Mouse (Mus musculus): ENCODE data around the gene Decr2. TPM values are rescaled to one million over a fixed set of nuclear protein-coding genes. Genes with fewer than 3 reads are reported as not detected.
"Not testable (repeated sequence)": the region's sequence is repeated elsewhere in the genome, so short reads cannot be mapped to it uniquely, and the experiment has no call there.

The Decr2 gene
- polyA plus RNA-seq, 1 experiment from 2014 or later = 46.9 TPM

DNA sequence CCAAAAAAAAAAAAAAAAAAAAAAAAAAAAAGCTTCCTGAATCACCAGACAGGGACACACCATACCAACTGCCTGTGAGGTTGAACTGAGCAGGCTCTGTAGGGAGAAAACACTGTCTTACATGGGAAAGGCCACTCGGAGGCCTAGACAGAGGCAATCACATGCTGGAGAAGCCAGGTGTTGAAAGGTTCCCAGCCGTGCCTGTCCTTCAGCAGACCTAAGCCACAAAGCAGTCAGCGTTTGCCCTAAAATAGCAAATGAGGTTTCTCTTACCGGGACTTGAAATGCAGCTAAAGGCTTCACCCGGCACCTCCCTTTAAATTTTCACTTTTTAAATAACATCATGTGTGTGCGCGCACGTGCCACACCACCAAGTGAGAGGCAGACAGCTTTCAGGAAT lies 42.0 kb downstream of the Decr2 start:
- no peak overlapping the region for H3K4me3 ChIP-seq (ENCODE audit: low read length)
- H3K4me2 ChIP-seq (replicated peaks; ENCODE audit: low read depth, low read length) = no peak overlapping the region
- 90% methylated on average over 8 of the region's 8 CpGs for WGBS
- H3K9ac ChIP-seq (replicated peaks; ENCODE audit: low read length) = no peak overlapping the region
- H3K36me3 ChIP-seq (ENCODE audit: insufficient read depth, low read length) = no peaks in the 10 kb centered on the region
- H3K27ac ChIP-seq (ENCODE audit: low read length) = no peak overlapping the region
- H3K4me1 ChIP-seq (ENCODE audit: insufficient read depth, low read length) = no peaks in the 10 kb centered on the region
- no peak for ATAC-seq (ENCODE audit: low FRiP score, low TSS enrichment)
- no peaks in the 10 kb centered on the region for H3K27me3 ChIP-seq (ENCODE audit: insufficient read depth, low read length)
- no peaks in the 10 kb centered on the region for H3K9me3 ChIP-seq (ENCODE audit: low read length)

DNA sequence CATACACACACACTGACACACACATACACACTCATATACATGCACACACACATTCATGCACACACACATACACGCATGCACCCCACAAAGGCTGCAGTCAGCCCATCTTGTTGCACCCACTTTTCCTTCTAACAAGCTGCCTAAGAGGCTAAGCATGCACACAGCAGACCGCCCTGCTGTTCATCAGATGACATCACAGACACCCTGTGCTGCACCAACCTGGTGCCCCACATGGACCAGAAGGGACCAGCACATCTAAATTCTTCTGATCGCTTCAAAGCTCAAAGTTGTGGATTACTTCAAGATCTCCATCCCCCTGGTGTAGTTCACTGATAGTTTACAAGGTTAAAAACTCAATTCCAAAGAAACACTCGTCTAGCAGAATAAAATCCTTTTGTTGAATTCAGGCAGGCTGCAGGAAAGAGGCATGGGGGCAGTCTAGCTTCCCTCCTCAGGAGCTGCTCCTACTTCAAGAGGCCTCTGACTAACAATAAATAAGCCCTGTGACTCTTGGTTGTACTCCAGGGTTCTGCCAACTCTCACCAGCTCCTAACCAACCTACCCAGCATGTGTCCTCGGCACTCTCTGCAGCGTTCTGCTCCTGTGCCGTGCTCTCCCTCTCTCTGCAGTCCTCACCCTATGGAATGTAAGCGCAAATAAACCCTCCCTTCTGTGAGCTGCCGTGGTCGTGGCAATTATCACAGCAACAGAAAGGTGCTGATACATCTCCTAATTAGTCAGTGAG lies 43.7 kb downstream of the Decr2 start:
- no peaks in the 10 kb centered on the region for H3K9me3 ChIP-seq (ENCODE audit: low read length)
- H3K4me2 ChIP-seq (replicated peaks; ENCODE audit: low read depth, low read length) = no peak overlapping the region
- H3K4me1 ChIP-seq (ENCODE audit: insufficient read depth, low read length) = peaks cover 1% of the 10 kb centered on the region; the same call in 1 of the 2 replicates
- H3K27ac ChIP-seq (ENCODE audit: low read length) = no peak overlapping the region
- ATAC-seq (ENCODE audit: low FRiP score, low TSS enrichment) = no peak
- no peaks in the 10 kb centered on the region for H3K36me3 ChIP-seq (ENCODE audit: insufficient read depth, low read length)
- no peak overlapping the region for H3K9ac ChIP-seq (replicated peaks; ENCODE audit: low read length)
- H3K4me3 ChIP-seq (ENCODE audit: low read length) = no peak overlapping the region
- H3K27me3 ChIP-seq (ENCODE audit: insufficient read depth, low read length) = no peaks in the 10 kb centered on the region
- 57% methylated on average over 10 of the region's 10 CpGs for WGBS

DNA sequence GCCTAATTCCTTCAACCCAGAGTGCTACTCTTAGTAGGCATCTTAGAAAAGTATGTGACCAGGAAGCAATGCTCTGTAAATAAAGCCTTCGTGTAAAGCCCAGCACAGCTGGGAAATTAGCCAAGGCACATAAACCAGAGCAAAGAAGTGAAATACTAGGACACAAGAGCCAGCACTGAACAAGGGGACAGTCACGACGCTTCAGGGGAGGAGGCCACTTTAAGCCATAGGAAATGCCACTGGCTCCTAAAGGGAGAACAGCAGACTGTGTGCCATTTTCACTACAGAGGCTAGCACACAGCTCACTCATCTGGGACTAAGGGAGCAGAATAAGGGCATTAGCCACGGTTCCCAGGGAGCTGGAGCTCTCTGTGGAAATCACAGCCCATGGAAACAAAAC lies 44.9 kb downstream of the Decr2 start:
- Histone ChIP-seq H3K27ac (ENCODE audit: low read length) (no peak overlapping the region), H3K36me3 (ENCODE audit: insufficient read depth, low read length) (no peaks in the 10 kb centered on the region), H3K9ac (replicated peaks; ENCODE audit: low read length) (no peak overlapping the region), H3K4me1 (ENCODE audit: insufficient read depth, low read length) (peaks cover 6% of the 10 kb centered on the region; the same call in 1 of the 2 replicates), H3K9me3 (ENCODE audit: low read length) (no peaks in the 10 kb centered on the region), H3K4me2 (replicated peaks; ENCODE audit: low read depth, low read length) (no peak overlapping the region), H3K4me3 (ENCODE audit: low read length) (no peak overlapping the region), H3K27me3 (ENCODE audit: insufficient read depth, low read length) (no peaks in the 10 kb centered on the region)
- 49% methylated on average over 4 of the region's 4 CpGs for WGBS
- no peak for ATAC-seq (ENCODE audit: low FRiP score, low TSS enrichment)

DNA sequence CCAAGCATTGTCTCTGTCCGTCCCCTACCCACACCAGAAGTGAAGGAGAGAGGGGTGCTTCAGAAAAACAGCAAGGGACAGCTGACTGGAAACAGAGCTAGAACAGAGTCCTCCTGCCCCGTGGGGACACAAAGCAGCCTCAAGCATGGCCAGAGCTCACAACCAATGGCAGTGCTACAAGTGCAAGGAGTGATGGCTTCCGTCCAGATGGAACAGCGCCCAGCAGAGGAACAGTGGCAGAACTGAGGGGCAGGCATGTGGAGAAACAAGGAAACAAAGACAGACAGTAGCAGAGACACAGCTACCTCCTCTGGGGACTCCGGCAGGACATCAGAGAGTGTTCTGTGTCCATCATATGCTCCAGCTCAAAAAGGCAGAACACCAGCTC lies 46.9 kb downstream of the Decr2 start:
- 68% methylated on average over 5 of the region's 5 CpGs for WGBS
- no peak overlapping the region for H3K4me3 ChIP-seq (ENCODE audit: low read length)

DNA sequence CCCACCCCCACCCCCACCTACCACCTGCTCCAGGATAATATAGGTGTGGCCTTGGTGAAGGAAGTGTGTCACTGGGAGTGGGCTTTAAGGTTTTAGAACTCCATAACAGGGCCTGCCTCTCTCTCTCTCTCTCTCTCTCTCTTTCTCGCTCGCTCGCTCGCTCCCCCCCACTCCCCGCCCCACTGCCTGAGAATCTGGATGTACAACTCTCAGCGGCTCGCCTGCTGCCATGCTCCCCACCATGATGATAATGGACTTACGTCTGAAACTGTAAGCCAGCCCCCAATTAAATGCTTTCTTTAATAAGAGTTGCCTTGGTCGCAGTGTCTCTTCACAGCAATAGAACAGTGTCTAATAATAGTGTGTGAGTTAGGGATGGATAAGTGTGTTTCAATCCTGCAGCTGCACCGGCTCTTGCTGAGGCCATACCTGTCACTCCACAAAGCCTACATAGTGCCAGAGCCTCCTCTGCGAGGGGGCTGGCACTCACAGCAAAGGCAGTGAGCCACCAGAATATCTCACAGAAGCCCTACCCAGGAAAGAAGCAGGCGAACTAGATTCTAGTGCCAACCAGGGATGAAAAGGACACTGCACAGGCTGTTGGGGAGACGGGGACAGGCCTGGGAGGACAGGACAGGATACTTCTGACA lies 47.4 kb downstream of the Decr2 start:
- Histone ChIP-seq H3K4me2 (replicated peaks; ENCODE audit: low read depth, low read length) (no peak overlapping the region), H3K9me3 (ENCODE audit: low read length) (no peaks in the 10 kb centered on the region), H3K36me3 (ENCODE audit: insufficient read depth, low read length) (no peaks in the 10 kb centered on the region), H3K27me3 (ENCODE audit: insufficient read depth, low read length) (no peaks in the 10 kb centered on the region), H3K4me1 (ENCODE audit: insufficient read depth, low read length) (peaks cover 6% of the 10 kb centered on the region; the same call in 1 of the 2 replicates), H3K9ac (replicated peaks; ENCODE audit: low read length) (no peak overlapping the region), H3K27ac (ENCODE audit: low read length) (no peak overlapping the region), H3K4me3 (ENCODE audit: low read length) (no peak overlapping the region)
- ATAC-seq (ENCODE audit: low FRiP score, low TSS enrichment) = no peak
- 87% methylated on average over 12 of the region's 13 CpGs for WGBS

More for the DNA sequence above, 46.9 kb downstream of the Decr2 start:
- Histone ChIP-seq H3K9ac (replicated peaks; ENCODE audit: low read length) (no peak overlapping the region), H3K36me3 (ENCODE audit: insufficient read depth, low read length) (no peaks in the 10 kb centered on the region), H3K4me2 (replicated peaks; ENCODE audit: low read depth, low read length) (no peak overlapping the region), H3K27me3 (ENCODE audit: insufficient read depth, low read length) (no peaks in the 10 kb centered on the region), H3K27ac (ENCODE audit: low read length) (no peak overlapping the region), H3K4me1 (ENCODE audit: insufficient read depth, low read length) (peaks cover 6% of the 10 kb centered on the region; the same call in 1 of the 2 replicates), H3K9me3 (ENCODE audit: low read length) (no peaks in the 10 kb centered on the region)
- ATAC-seq (ENCODE audit: low FRiP score, low TSS enrichment) = no peak

DNA sequence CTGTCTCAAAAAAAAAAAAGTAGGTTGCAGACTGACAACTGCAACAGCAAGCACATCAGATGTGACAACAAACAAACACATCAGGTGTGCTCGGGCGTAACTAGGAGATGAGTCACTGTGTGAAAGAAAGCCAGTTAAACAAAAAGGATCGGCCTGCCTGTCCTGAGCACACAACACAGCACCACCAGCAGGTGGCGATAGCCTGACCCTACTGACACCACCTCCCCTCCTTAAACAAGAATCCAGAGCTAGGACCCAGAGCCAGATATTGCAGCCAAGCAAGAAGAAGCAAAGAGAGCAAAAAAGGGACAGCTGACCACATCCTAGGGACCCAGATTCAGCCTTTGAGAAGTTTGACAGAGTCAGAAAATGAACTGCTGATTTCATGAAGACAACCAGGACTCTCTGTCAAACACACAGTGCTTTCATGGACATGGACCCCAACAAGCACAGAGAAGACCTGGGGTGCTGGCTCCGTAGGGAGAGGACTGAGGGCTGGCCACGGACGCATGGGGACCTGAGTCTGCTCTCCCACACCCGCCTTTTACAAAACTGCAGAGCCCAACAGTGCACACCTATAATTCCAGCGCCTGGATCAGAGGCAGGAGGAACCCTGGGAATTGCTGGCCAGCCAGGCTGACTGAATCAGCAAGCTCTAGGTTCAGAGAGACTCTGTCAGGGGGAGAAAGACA lies 48.9 kb downstream of the Decr2 start:
- Histone ChIP-seq H3K27ac (ENCODE audit: low read length) (no peak overlapping the region), H3K4me3 (ENCODE audit: low read length) (no peak overlapping the region), H3K9ac (replicated peaks; ENCODE audit: low read length) (no peak overlapping the region), H3K27me3 (ENCODE audit: insufficient read depth, low read length) (no peaks in the 10 kb centered on the region), H3K4me2 (replicated peaks; ENCODE audit: low read depth, low read length) (no peak overlapping the region), H3K9me3 (ENCODE audit: low read length) (no peaks in the 10 kb centered on the region), H3K4me1 (ENCODE audit: insufficient read depth, low read length) (peaks cover 6% of the 10 kb centered on the region; the same call in 1 of the 2 replicates), H3K36me3 (ENCODE audit: insufficient read depth, low read length) (no peaks in the 10 kb centered on the region)
- ATAC-seq (ENCODE audit: low FRiP score, low TSS enrichment) = peak; percentile 44; the same call in 1 of the 2 replicates
- 47% methylated on average over 9 of the region's 9 CpGs for WGBS

DNA sequence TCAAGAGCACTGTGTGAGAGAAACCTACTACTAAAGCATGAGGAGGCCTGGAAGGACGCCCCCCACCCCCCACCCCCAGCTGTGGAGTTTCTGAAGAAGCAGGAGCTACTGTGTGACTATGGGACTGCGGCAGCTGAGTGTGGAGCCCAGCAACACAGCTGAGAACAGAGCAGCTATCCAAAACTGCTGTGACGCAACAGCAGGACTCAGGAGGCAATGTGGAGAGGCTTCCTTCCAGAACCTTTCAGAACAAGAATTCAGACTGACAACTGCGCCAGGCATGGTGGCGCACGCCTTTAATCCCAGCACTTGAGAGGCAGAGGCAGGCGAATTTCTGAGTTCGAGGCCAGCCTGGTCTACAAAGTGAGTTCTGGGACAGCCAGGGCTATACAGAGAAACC lies 49.4 kb downstream of the Decr2 start:
- H3K9me3 ChIP-seq (ENCODE audit: low read length); H3K4me3 ChIP-seq (ENCODE audit: low read length); H3K36me3 ChIP-seq (ENCODE audit: insufficient read depth, low read length); H3K4me1 ChIP-seq (ENCODE audit: insufficient read depth, low read length); ATAC-seq (ENCODE audit: low FRiP score, low TSS enrichment); H3K4me2 ChIP-seq (replicated peaks; ENCODE audit: low read depth, low read length); H3K9ac ChIP-seq (replicated peaks; ENCODE audit: low read length); H3K27me3 ChIP-seq (ENCODE audit: insufficient read depth, low read length); H3K27ac ChIP-seq (ENCODE audit: low read length): not testable (repeated sequence)
- 90% methylated on average over 8 of the region's 8 CpGs for WGBS

DNA sequence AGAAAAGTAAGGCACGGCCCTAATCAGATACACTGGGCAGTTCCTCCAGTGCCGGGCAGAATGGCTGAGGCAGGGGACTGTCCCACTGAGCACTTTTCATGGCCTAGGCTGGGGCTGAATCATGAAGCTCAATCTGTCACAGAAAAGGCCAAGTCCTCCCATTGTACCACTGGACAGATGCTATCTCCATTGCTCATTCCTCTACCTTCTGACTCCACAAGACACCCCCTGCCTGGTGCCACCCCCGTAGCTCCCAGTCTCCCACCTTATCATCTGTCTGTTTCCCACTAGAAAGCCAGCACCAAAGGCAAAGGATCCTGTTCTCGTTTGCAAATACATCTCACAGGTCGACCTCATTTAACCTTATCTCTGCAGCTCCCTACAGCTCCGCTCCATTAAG lies 58.1 kb downstream of the Decr2 start:
- Histone ChIP-seq H3K9me3 (ENCODE audit: low read length) (no peaks in the 10 kb centered on the region), H3K4me1 (ENCODE audit: insufficient read depth, low read length) (no peaks in the 10 kb centered on the region), H3K4me3 (ENCODE audit: low read length) (no peak overlapping the region), H3K9ac (replicated peaks; ENCODE audit: low read length) (no peak overlapping the region), H3K27ac (ENCODE audit: low read length) (no peak overlapping the region), H3K27me3 (ENCODE audit: insufficient read depth, low read length) (no peaks in the 10 kb centered on the region), H3K4me2 (replicated peaks; ENCODE audit: low read depth, low read length) (no peak overlapping the region), H3K36me3 (ENCODE audit: insufficient read depth, low read length) (no peaks in the 10 kb centered on the region)
- 84% methylated on average over 6 of the region's 6 CpGs for WGBS
- ATAC-seq (ENCODE audit: low FRiP score, low TSS enrichment) = no peak

DNA sequence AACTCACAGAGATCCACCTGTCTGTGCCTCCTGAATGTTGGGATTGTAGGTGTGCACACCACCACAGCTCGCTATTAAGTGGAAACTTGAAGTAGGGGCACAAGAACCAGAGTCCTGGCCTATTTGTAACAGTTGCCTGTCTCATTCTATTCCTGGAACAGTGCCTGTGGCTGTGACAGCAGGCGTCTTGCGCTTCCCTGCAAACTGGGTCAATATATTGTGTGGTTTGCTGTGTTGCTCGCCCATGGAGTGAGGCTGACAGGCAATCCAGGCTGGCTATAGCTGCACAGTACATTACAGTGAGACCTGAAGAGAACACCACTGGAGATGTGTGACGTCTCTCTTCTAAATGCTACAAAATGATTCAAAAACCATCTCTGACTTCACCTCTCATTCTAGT lies 58.6 kb downstream of the Decr2 start:
- Histone ChIP-seq H3K9me3 (ENCODE audit: low read length) (no peaks in the 10 kb centered on the region), H3K4me2 (replicated peaks; ENCODE audit: low read depth, low read length) (no peak overlapping the region), H3K4me1 (ENCODE audit: insufficient read depth, low read length) (no peaks in the 10 kb centered on the region), H3K36me3 (ENCODE audit: insufficient read depth, low read length) (no peaks in the 10 kb centered on the region), H3K9ac (replicated peaks; ENCODE audit: low read length) (no peak overlapping the region), H3K27ac (ENCODE audit: low read length) (no peak overlapping the region), H3K4me3 (ENCODE audit: low read length) (no peak overlapping the region), H3K27me3 (ENCODE audit: insufficient read depth, low read length) (no peaks in the 10 kb centered on the region)
- WGBS = 95% methylated on average over 5 of the region's 5 CpGs
- no peak for ATAC-seq (ENCODE audit: low FRiP score, low TSS enrichment)

Measured in kidney, embryonic 16.5 days (tissue).